Mouse (Mus musculus) right cerebral cortex, postnatal 36 days (tissue): ENCODE measurements at regions not wholly inside any gene's neighbourhood (a gene's known extent, or its start where the extent isn't known, plus 50 kb on each side); places are given as distances from the start of the nearest gene placed in this dataset.
A peak's percentile ranks its signal among the peaks of the same experiment; 100 is the strongest.

Source experiments
- DNase-seq, 2 experiments: peaks; one replicate each; pipeline ENCODE4 v3.0.0; 2022; ENCODE audit warnings: low spot score in 2 of 2, mixed read lengths in 1 of 2

DNA sequence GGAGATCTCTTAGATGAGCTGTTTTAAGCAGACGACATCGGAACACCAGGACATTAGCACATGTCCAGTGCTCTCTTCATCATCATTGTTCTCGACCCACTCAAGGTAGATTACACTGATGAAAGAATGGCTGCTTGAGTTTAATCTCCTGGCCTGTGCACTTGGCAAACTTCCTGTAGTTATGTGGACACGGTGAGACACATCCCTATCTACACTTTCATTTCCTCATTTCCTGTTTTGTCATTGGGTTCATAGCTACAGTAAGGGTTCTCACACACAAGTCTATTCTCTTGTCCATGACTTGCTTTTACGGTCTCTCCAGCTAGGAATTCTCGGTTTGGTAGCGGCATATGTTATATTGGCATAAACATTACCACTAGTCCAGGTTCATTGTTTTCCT is 190.5 kb downstream of the Pdgfra start:
- no peak for DNase-seq

DNA sequence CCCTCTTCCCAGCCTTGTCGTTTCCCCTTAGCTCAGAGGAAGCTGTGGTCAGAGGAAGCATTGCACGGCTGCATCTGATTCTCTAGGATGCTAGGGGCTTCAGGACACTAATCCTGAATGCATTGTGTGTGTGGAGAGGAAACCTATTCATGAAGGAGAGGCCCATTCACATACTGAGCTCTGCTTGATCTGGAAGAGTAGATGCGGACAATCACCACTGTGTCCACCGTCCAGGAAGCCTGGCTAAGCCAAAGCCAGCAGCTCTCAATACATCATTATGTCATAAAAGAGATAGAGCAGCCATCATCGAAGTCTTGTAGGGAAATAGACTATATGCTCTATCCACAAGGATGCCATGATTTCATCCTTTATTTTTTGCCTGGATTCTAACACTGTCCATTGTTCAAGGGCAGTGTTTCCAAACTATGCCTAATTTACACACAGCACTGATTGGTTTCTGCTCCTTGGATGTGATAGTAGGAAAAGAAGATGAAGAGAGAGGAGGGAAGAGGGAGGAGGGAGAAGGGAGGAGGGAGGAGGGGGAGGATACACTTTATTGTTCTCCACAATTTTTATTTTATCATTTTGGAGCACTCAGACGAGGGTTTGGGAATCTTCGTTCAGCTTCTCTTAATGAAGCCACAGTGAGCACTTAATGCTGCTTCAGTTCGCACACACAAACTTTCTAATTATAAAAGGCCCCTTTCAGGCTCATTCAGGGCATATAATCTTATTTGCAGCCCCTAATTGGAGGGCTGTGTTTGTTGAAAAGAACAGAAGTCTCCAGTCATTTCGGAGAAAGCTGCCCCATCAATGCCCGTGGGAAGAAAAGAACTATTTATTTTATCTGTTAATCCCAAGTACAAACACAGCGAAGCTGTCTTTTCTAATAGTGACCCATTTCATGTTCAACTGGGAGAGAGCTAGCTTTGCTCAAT is 195.0 kb downstream of the Pdgfra start:
- no peak for DNase-seq

DNA sequence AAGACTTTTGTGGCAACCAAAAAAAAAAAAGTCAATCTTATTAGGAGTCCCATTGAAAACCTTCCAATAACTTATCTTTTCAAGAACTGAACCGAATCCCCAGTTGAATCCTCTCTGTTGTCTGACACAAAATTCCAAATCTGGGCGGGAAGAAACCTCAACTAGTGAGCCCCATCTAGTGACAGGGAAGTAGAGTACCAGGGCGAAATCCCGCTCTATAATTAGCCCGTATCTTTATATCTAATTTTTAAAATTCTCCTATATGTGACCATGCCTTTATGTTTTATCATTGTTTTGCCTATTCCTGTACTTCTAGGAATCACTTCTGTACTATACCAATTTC is 195.7 kb downstream of the Pdgfra start:
- DNase-seq, result no peak

DNA sequence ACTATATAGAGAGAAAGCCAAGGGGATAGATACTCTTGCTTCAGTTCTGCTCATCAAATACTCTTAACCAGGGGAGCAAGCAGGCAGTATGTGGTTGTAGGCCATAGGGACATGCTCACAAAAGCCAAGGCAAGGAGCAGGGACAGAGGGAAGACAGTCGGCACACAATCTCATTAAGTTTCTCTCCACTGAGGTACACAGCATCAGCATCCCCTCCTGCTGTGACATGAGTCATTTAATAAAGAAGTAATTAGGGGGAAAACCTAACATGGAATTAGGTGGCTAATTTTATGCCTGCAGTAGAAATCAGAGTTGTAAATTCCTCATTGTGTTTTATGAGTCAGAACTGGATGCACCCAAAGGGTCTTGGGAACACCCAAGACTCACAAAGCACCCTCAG is 203.2 kb downstream of the Pdgfra start:
- DNase-seq, result no peak

- DNase-seq, result no peak
These were observed 206.8 kb downstream of the Pdgfra start for GRCm38 (mm10) chr5:75358869-75359268.

GRCm38 (mm10) chr5:75363832-75364231 is 210.9 kb upstream of the Kit start:
- DNase-seq, result no peak

DNA sequence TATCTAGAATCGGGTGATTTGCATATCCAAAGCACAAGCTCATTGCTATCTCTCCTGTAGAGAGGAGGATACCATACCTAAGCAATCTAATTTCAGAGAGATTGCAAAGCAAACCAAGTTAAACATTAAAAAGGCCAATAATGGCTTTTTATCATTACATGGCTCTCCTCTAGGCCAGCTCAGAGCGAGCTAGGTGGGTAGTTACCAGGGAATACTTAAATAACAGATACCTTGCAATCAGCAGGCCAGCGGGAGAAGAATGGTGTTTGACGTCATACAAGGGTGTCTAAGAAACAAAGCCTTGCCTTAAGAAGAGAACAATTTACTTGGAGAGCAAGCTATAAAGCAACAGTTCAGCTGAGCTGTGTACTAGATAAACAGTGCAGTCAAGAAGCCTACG is 207.4 kb upstream of the Kit start:
- DNase-seq, result no peak

- no peak for DNase-seq
These were observed 206.0 kb upstream of the Kit start for GRCm38 (mm10) chr5:75368691-75369090.

DNA sequence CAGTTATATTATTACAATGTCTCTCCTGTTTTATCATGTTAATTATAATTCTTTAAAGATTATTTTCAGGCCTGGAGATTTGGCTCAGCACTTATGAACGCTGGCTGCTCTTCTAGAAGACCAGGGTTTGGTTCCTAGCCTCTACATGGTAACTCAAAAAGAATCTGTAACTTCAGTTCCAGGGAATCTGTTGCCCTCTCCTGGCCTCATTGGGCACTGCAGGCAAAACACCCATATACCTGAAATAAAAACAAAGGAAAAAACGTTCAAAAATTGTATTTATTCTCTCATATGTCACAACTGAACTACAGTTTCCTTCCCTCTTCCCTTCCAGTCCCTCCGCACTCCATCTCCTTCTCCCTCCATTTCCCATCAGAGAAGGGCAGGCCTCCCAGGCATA is 201.9 kb upstream of the Kit start:
- DNase-seq, result no peak

GRCm38 (mm10) chr5:75377311-75378300 is 197.1 kb upstream of the Kit start:
- no peak for DNase-seq

DNA sequence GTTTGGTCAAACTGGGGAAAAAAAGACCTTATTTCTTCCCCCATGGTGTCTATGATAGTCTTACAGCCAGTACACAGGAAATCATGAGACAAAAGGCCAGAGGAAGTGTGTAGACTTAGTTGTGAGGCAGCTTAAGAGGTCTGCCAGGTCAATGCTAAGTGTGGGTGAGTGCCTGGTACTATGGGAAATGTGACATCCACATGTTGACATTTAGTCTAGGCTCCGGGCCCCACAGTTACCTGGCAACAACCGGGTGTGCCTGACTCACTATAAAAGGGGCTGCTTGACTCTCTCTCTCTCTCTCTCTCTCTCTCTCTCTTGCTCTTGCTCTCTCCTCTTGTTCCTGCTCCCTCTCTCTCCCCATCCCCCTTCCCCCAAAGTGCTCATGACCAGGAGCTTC is 196.1 kb upstream of the Kit start:
- no peak for DNase-seq

DNA sequence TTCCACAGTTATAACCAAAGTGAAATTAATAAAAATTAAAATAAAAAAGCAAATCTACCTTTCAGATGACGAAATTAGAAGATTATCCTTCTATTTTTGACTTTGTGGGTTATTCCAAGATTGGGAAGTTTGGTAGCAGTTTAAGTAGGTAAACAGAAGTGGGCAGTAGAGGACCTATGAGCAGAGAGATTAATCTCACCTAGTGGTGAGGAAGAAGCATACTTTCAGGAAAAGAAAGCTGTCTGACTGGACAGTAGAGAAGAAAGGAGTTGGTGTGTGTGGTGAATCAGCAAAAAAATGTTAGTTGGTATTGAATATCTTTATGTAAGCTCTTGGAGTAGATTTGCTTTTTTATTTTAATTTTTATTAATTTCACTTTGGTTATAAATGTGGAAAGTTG is 194.4 kb upstream of the Kit start:
- DNase-seq, result no peak

GRCm38 (mm10) chr5:75382138-75382537 is 192.6 kb upstream of the Kit start:
- no peak for DNase-seq

DNA sequence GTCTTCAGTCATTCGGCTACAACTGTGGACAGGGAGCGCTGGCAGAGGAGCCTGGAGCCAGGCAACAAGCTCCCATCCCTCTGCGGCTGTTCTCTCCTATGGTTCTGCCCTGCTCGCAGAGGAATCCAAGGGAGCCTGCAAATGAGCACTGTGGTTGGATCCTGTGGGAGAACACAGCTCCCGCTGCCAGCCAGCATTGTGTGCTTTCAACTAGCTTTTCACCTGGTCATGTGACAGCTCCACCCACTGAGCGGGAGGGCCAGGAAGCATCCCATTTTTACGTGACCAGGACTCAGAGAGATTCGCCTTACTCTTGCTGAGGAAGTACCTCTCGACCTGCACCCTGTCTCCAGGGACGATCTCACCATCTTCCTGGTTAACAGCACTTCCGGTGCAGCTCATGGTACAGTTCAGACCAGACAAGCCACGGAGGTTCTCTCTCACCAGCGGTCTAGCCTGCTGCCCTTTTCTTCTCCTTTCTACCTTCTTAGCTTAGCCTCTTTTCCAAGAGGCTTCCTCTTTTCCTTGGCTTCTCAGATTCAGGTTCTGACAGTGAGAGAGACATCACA is 186.7 kb upstream of the Kit start:
- no peak for DNase-seq

DNA sequence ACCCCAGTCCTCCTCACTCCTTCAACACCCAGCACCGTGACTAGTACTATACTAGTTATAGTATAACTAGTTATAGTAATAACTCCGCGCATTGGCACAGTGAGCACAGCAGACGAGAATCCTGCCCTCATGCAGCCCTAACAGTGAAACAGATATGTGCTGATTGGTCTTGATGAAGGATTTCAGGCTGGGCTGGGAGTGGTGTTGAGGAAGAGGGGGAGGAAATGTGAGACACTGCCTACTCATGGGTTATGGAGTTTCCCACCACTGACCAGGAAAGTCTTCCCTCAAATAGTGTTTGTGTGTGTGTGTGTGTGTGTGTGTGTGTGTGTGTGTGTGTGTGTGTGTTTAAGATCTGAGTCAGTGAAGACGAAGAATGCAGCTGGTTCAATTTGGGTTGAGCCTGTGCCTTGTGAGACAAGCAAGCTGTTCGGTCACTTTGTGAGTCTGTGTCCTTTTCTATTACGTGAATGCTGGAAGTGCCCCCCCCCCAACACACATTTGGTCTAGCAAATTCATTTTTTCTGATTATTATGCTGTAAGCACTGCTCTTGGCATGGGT is 185.9 kb upstream of the Kit start:
- no peak for DNase-seq

DNA sequence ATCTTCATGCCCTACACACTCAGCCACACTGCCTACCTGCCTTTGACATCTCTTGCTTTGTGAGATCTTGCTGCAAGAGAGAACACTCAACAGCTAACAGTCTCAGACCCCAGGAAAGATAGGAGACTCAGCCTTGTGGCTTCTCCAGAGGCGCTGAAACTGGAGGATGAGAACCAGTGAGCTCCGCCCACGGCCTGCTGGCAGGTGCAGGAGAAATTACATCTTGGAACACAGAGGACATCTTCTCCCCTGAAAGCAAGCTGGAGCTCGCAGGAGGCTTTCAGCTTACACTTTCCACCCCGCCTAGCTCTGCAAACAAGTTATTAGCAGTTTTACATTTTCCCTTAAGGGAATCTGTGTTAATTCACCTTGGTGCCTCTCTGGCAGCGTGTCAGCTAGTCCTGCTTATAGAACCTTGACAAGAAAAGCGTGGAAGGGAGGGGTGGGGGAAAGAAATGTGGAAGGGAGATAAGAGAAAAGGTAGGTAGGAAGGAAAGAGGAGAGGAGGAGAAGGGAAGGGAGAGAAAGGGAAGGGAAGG is 185.2 kb upstream of the Kit start:
- DNase-seq, result peak; percentile 38 to 64

- no peak for DNase-seq
These were observed 175.9 kb upstream of the Kit start for GRCm38 (mm10) chr5:75398820-75399219.

- DNase-seq, result no peak
These were observed 173.0 kb upstream of the Kit start for GRCm38 (mm10) chr5:75401734-75402133.

DNA sequence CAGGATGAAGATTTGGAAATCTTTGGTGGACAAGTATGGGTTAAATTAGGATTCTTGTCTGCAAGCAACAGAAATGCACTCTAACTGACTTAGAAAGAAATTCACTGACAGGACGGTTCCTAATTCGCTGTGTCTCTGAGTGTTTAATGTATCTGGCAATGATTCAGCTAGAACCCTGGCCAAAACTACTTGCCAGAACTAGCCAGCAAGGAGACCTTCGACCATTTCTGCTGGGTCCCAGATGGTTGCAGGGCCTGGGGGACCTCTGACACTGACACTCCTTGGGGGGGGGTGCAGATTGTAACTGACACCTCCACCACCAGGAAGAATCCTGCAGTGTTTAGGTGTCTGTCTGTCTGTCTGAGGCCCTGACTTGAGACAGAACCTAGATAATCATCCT is 172.1 kb upstream of the Kit start:
- DNase-seq, result no peak

DNA sequence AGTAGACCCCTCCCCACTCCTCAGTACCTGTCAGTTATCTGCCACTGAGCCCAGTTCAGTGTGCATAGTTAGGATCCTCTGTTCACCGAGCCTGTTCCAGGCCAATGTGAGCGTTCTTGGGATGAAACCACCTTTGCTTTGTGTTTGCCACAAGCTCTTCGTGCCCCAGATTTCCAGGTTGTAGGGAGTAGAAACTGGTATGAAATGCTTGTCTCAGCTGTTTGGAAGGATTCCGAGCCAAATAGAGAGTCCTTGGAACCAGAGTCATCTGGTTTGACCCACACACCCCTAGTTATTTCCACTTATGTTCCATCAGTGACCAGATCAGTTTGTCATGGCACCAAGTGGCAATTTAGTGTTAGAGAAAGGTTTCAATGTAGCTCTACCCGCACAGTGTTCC is 171.2 kb upstream of the Kit start:
- no peak for DNase-seq

- DNase-seq, result no peak
These were observed 170.0 kb upstream of the Kit start for GRCm38 (mm10) chr5:75404601-75405285.
